Mouse (Mus musculus): ENCODE data around the gene Unc13d.
"Not testable (repeated sequence)": the region's sequence is repeated elsewhere in the genome, so short reads cannot be mapped to it uniquely, and the experiment has no call there.

Unc13d gene

DNA sequence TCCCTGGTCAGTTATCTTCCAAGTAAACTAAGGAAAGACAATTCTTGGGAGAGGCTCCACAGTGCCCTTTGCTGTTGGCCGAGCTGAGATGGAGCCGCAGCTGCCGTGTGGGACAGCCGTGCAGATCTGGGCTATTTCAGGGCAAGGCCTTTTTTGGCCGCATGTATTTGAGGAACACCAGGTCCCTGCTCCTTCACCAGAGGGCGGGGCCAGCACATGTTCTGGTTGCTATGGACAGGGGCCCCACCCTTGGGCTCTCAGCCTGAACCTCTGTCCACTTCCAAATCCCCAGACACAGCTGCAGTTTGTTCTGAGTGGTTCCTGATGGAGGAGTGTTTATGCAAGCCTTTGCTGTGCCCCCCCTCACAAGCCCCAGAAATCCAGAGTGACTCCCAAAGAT is 22.6 kb upstream of the Unc13d start:
- DNase-seq (ENCODE audit: low spot score): no peak

DNA sequence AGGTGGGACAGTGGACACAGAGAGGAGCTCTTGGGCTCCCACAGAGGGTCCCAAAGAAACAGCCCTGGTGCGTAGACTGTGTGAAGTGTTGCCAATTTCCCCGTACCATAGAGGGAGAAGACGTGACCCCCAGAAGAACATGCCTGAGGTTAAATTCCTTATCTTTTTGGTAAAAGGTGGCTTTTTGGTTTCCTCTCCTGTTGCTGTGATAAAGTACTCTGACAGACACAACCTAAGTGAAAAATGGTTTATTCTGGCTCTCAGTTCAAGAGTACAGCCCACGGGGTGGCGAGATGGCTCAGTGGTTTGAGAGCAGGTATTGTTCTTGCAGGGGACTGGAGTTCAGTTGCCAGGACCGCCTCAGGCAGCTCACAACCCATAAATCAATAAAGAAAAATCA is 21.7 kb upstream of the Unc13d start:
- no peak for DNase-seq (ENCODE audit: low spot score)

DNA sequence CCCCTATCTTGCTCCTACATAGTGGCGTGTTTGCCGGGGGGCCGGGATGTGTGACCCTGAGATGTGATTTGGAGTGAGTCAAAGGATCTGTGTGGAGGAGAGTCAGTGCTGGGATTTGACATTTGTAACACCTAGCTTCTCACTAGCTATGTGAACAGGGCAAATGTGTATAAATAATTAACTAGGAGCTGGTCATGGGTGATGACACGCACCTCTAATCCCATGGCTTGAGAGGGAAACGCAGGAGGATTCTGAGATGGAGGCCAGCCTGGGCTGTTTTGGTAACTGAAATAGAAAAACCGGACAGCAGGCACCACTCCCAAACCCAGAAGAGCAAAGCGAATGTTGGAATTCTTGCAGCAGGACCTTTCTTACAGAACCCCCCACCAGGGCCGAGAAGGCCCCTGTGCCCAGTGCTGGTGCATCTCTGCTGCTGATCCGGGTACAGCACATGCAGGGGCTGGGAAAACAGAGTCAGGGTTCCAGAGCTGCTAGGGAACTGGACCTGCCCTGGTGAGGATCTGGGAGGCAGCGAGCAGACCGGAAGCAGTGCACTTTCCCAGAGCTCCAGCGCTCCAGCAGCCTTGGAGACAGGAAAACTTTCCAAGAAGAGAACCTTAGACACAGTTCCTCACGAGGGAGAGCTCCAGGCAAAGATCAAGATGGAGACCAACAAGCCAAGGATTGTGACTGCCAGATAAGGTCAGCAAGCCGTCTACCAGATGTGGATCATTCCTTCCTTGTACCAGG is 21.1 kb upstream of the Unc13d start:
- DNase-seq (ENCODE audit: low spot score): no peak

DNA sequence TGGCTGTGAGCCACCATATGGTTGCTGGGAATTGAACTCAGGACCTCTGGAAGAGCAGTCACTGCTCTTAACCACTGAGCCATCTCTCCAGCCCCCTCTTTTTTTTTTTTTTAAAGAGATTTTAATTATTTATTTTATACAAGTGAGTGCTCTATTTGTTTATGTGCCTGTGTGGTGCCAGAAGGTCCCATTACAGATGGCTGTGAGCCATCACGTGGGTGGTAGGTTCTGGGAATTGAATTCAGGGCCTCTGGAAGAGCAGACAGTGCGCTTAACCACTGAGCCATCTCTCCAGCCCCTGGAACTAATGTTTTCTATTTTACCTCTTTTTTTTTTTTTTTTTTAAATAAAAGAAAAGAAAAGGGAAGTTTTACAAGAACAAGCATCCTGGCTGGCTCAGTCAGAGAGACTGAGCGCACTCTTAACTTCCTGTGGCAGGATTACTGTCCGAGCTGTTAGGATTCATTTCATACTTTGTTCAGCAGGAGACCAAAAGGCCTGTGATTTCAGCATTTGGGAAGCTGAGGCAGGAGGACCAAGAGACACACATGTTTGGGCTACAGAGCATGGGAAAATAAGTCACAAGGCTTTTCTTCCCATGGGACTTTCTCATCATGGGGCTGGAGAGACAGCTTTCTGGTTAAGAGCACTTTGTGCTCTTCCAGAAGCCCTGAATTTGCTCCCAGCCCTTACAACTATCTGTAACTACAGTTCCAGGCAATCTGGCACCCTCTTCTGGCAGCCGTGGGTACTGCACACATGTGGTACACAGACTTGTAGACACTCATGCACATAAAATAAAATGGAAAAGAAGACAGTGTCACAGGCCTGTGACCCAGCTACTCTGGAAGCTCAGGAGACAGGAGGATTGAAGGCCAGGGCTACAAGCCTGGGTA is 18.7 kb upstream of the Unc13d start:
- DNase-seq (ENCODE audit: low spot score): peak; percentile 33

DNA sequence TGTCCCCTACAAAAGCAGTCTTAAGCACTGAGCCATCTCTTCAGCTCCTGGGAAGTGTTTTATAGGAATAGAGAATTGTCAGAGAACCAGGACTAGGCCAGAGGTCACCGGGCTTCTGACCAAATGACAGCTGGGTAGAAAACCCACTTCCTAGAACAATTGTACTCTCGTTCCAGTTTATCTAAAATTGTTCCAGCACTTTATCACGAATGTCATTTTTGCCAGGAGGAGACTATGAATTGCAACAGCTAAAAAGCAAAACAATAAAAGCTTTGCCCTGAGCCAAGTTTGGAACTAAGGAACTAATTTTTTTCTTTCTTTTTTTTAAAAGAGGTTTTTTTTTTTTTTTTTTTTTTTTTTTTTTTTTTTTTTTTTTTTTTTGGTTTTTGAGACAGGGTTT is 17.8 kb upstream of the Unc13d start:
- no peak for DNase-seq (ENCODE audit: low spot score)

DNA sequence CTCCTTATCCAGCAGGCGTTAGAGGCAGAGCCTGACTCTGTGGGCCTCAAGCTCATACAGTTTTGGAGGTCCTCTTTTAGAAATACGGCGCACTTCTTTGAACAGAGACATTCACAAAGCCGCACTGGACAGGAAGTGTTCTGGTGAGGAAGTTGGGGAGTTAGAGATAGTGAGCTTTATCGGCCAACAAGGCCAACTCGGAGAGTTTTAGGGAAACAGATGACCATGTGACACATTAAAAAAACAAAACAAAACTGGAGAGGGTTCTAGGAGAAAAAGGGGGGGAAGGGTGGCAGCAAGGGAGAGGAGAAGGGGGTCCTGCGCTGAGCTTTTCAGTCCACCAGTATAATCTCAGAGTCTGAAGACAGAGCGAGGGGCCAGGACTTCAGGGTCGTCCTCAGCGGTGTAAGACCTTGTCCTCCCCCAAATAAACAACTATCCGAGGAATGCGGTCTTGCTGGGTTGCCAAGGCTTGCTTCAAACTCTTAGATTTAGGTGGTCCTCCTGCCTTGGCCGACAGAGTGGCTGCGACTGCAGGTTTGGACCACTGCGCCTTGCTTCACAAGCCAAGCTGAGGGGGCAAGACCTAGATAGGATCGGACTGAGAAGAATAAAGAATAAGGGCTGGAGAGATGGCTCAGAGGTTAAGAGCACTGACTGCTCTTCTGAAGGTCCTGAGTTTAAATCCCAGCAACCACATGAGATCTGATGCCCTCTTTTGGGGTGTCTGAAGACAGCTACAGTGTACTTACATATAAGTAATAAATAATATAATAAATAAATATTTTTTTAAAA is 16.2 kb upstream of the Unc13d start:
- DNase-seq (ENCODE audit: low spot score): no peak

DNA sequence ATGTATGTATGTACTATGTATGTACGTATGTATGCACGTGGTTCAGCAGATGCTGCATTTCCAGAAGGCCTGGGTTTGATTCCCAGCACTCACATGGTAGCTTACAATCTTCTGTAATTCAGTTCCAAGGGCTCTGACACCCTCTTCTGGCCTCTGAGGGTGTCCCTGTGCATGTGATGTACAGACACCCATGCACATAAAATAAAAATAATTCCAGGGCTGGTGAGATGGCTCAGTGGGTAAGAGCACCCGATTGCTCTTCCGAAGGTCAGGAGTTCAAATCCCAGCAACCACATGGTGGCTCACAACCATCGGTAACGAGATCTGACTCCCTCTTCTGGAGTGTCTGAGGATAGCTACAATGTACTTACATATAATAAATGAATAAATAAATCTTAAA is 15.2 kb upstream of the Unc13d start:
- DNase-seq (ENCODE audit: low spot score): not testable (repeated sequence)

DNA sequence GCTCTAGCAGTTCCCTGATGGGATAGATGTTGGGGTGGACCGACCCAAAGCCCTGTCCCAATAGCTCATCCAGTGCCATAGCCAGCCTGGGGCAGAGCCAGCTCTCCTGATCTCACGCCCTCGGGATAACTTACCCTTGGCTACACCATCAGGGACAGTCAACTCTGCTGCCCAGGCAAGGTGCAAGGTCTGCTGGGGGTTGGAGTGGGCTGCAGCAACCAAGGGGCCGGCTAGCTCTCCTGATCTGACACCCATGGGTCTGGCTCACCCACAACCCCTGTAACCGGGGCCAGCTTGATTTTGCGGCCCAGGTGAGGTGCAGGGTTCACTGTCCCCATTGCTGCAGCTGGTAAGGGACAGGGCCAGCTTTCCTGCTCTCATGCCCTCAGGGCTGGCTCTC is 13.8 kb upstream of the Unc13d start:
- no peak for DNase-seq (ENCODE audit: low spot score)

DNA sequence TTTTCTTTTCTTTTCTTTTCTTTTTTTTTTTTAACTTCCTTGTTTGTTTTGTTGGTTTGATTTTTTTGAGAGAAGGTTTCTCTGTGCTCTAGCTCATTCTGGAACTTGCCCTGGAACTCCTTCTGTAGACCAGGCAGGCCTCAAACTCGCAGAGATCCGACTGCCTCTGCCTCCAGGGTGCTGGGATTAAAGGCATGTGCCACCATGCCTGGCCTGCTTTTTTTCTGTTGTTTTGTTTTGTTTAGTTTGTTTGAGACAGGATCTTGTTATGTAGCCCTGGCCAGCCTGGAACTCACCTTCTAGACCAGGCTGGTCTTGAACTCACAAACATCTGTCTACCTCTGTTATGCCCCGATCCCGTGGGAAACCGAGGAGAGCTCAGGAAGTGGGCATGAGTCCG is 11.8 kb upstream of the Unc13d start:
- DNase-seq (ENCODE audit: low spot score): no peak

DNA sequence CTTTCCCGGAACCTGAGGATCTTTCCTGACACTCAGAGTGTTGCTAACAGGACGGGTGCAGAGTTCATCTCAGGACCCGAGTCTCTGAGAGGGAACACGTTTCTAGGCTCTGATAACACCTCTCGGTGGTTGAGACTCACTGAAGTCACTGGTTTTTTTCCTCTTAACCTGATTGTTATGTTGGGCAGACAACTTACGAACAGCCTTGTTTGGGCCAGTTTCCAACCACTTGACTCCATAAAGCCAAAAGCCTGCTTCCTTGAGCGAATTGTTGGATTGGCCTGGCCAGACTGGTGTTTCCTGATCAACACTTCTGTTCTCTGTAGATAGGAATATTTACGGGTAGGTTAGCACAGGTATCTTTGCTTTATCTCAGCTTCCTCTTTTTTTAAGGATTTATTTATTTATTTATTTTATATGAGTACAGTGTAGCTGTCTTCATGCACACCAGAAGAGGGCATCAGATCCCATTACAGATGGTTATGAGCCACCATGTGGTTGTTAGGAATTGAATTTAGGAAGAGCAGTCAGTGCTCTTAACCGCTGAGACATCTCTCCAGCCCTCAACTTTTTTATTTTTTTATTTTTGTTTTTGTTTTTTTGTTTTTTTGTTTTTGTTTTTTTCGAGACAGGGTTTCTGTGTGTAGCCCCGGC is 11.1 kb upstream of the Unc13d start:
- no peak for DNase-seq (ENCODE audit: low spot score)

DNA sequence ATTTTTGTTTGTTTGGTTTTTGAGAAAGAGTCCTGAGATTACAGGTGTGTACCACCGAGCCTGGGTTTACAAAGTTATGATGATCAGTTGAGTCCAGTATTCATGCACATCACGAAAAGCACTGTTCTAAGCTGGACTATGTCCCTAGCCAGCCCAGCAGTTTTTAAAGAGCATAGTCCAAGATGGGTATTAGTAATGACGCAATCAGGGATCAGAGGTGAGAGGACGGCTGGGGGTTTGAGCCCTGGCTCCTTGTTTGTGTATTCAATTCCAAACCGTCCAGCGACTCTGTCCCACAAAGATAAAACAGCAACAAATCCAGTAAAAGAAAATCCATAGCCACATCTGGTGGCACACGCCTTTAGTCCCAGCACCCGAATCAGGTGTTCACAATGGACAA is 10.4 kb upstream of the Unc13d start:
- no peak for DNase-seq (ENCODE audit: low spot score)

DNA sequence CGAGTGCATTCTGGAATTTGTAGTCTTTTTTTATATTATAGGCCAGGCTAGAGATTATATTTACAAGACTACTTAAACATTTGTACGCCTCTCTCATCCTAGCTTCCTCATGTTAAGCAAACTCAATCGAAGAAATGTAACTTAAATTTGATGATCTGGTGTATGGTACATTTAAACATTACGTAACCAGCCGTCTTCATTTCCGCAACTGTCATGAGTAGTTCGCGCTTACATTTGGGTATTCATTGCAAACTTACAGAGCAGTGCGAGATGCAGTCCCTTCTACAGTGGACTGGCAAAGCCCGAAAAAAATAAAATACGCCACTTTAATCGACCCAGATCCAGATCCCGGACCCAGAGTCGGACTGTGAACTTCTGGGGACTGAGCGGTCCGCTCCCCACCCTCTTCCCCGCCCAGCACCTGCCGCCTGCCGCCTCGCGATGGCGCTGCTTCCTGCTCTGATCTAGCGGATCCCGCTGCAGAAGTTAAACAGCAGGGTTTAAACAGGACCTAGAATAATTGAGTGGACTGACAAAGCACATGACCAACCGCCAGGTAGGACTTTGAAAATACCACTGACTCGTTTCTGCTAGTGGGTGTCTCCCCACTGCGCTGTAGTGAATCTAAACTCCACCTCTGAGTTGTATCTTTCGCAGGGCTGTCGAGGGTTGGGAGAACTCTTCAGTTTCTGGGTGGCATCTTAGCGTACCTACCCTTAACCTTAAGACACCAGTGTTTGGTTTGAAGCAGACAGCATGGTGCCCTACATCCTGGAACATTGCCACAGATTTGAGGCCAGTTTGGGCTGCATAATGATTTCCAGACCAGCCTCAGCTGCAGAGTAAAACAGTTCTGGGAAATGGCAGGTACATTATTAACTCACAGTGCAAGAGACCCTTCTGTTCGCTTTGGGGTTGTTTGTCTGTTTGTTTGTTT is 9.7 kb upstream of the Unc13d start:
- DNase-seq (ENCODE audit: low spot score): peak; percentile 90

DNA sequence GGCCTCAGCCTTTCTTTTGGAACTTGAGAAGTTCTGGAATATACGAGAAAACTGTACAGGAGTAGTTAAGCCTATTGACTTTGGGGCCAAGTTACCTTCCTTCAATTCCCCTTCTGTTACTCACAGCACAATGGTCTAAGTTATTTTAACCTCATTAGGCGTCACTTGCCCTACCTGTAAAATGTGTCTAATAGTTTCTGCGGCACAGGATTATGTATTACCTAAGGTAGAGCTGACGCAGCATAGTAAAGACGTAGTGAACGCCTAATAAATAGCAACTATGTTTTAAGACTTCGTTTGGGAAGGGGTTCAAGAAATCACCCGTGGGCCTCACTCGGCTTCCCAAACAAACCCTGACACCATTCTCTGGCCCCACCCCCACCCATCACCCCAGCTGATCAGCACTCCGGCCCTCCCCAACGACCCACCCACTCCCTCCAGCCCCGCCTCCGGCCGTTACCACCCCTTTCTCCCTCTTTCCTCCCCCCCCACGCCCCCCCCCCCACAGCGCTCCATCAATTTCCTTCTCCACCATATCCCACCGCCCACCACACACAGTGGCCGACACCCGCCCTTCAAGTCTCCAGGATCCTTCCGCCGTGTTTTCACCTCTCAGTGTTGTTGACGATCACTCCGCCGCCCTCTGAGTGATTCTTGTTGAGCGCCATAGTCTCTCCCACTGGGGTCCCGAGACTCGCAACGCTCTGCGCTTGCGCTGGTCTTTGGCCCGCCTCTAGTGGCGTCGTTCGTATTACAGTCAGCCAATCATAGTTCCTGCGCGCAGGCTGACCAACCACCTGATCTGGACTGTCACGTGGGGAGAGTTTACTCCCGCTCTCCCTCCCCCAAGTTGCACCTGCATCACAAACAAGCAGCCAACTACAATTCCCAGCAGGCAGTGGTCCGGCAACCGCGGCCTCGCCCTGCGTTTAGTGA is 8.8 kb upstream of the Unc13d start, which contains the start of gene Wbp2:
TSS of gene Wbp2 (minus strand) at position 738 of the 936 bp plus-strand sequence.
- DNase-seq (ENCODE audit: low spot score): peak; percentile 99

DNA sequence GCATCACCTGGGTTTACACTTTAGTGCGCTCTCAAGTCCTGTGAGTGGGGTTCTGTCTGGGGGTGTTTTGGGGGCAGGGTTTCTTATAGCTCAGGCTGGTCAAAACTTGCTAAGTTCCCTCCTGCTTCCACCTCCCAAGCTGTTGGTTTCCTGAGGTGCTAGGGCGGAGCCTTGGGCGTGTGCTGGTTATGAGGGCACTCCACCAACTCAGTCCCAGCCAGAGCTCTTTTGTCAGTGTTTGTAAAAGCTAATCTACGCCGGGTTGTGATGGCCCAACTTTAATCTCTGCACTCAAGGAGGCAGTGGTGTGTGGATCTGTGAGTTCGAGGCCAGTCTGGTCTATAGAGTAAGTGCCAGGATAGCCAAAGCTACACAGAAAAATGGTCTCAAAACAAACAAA is 6.4 kb upstream of the Unc13d start:
- DNase-seq (ENCODE audit: low spot score): no peak

DNA sequence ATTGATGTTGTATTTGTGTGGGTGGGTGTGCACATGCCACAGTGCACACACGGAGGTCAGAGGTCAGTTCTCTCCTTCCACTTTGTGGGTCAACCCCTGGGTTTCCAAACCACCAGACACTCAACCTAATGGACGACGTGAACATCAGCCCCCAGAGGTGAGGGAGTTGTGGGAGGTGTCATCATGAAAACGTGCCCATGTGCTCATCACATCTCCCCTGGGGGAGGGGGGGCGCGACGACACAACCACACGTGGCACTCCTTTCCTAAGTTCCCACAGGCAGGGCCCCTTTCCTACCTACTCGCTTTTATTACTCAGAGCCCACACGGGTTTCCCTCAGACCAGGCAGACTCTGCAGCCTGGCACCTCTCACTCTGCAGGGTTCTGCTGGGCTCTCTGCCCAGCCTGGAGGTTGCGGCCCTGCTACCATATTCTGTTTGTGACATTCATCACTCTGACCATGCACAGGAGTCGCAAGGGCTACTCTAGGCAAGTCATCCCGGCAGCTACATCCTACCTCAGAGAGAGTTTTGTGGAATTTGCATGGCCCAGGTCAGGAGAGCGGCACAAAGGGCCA is 5.4 kb upstream of the Unc13d start:
- no peak for DNase-seq (ENCODE audit: low spot score)

DNA sequence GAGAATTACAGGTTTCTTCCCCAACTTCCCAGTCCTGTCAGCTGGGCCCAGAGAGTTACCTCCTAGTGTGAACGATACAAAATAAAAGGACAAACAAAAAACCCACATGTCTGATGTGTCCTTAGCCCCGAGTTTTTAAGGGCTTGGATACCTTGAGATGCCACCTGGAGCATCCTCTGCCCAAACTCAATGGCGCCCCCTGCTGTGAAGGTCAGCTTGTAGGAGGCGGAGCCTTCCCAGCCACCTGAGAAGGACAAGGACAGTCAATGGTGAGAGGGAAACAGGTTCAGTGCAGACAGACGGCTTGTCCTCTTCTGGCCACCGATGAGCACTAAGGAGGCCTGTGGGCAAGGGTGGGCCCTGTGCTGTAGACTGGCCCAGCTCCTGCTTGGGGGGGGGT is 3.3 kb upstream of the Unc13d start:
- peak; percentile 38 for DNase-seq (ENCODE audit: low spot score)

DNA sequence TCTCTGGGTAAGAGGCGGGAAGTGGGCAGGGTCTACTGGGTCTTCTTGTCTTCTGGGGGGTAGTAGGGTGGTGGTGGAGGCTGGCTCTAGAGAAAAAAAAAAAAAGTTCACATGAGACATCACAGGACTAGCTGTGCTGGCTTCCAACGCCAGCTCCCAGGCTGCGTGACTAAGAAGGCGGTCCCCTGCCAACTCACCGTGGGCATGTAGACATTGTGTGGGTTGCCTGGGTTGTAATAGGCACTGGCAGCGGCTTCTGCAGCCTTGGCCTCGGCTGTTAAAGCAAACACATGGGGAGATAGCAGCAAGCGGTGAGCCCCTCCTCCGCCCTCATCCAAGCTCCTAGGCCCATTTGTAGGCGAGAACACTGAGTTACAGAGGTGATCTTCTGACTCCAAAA is 1.8 kb upstream of the Unc13d start:
- DNase-seq (ENCODE audit: low spot score): no peak

DNA sequence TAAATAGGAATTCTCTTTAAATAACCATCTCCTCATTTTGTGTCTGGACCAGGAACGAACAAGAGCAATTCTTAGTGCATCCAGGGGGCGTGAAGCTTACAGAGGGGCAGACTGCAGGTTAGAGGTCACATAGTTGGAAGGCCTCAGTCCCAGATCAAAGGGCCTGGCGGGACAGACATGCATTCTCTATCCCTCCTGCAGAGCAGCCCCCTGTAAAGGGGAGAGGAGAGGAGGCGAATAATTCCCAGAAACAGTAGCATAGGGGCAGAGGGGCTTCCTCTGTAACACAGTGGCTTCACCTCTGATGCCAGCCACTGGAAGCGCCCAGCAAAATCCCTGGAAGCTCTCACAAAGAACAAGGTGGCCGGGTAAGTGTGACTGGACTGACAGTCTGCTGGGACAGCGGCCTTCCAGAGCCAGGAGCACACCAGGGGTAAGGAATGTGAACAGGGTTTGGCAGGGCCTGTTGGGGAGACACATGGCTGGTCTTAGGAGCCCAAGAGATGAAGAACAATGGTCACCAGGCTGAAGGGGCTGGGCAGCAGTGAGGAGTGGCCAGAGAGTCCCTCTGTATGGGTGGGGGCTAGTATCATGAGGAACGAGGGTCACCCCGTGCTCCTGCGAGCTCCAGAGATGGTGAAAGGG is 1.0 kb upstream of the Unc13d start:
- DNase-seq (ENCODE audit: low spot score): peak; percentile 79

DNA sequence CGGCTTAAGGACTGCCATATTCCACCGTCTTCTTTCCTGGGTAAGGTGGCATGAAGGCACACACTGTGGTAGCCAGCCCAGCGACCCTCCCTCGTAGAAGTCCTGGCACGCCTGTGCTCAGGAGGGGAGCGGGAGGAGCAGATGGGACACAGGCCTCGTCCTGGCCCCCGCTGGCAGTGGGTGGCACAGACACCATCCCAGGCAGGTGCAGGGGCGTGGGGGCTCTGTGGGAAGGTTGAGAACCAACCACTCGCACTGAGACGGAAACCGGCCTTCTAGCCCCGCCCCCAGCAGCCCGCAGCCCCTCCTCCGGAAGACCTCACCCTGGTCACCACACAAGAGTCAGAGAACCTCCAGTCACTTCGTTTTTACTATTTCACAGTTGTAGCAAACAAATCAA is 460 bp upstream of the Unc13d start:
- DNase-seq (ENCODE audit: low spot score): peak; percentile 75
